Mouse (Mus musculus) activated CD4-positive, CD25-positive, alpha-beta regulatory T cell, adult 9 weeks (primary cell): ENCODE results near the gene Clps. TPM values are rescaled to one million over a fixed set of nuclear protein-coding genes. Genes with fewer than 3 reads are reported as not detected.

Experiments used
- polyA plus RNA-seq: library from polyadenylated mRNA; unstranded; fragments of 100-300 nt; shearing (Covaris generic); gene quantifications from one replicate; pipeline ENCODE4 v1.2.1, GENCODE M21; 2017

Clps gene
- not detected for polyA plus RNA-seq

DNA sequence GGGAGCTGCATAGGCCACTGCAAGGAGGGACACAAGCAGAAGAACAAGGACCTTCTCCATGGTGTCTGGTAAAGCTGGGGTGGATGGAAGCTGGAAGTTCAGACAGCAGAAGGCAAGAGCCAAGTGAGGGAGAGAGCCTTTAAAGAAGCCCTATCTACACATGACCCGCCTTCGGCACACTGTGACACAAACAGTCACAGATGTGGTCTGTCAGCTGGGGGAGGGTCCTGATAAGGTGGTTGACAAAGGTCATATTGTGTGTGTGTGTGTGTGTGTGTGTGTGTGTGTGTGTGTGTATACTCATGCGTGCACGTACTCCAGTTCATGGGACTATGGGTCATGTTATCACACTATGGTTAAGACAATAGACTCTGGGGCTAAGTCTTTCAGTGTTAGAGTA lies at the start of gene Clps:
Gene Clps, minus strand, starts transcription at position 169 of the 400 bp plus-strand sequence.

DNA sequence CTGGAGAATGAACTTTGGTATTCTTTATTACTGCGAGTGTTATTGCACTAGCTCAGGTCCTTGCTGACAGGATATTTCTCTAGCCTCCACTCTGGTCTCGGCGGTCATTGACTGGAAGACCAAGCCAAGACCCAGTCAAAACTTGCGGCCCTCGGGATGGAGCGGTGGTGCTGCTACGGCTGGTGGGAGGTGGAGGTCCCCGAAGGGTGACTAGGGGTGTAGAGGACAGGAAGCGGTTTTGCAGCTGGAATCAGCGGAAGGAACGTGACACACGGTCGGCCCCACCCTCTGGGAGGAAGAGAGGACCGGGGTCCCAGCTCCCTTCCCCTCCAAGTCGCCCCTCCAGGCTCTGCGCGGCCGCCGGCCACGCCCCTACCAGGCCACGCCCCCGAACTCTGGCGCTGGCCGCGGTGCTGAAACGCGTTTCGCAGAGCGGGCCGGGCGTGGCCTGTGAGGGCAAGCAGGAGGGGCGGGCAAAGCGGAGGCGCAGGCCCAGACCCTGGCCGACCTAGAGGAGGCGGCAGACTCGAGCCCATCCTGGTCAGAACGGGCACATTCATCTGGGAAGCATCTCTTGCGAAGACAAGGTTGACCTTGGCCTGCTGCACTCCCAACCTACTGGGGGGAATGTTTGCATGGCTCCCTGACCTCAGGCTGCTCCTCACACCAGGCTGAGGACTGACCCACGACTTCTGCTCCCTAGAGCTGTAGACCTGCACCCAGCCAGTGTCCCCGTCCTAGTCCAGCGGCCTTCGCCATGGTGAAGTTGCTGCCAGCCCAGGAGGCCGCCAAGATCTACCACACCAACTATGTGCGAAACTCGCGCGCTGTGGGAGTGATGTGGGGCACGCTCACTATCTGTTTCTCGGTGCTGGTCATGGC lies 14.9 kb upstream of the Clps start, which contains the start of gene Lhfpl5:
Gene Lhfpl5, plus strand, starts transcription at position 398 of the 882 bp plus-strand sequence.

DNA sequence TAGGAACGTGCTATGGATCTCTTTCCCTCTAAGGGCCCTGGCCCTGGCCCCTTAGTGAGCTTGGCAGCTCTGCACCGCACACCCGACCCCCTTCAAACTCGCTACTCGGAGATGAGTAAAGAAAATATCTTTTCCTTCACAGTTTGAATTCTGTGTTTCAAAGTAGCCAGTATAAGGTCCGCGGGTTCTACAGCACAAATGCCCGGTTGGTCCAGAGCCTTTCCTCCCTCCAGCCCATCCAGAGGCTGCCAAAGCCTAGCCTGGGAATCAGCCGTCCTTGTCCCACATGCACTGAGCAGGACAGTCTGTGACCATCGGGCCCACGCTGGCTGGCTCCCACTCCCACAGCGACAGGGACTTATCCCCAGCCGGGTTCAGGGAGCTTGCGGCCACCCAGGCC lies 11.5 kb downstream of the Clps start, which contains the start of gene Clpsl2:
Gene Clpsl2, plus strand, starts transcription at position 301 of the 400 bp plus-strand sequence.

DNA sequence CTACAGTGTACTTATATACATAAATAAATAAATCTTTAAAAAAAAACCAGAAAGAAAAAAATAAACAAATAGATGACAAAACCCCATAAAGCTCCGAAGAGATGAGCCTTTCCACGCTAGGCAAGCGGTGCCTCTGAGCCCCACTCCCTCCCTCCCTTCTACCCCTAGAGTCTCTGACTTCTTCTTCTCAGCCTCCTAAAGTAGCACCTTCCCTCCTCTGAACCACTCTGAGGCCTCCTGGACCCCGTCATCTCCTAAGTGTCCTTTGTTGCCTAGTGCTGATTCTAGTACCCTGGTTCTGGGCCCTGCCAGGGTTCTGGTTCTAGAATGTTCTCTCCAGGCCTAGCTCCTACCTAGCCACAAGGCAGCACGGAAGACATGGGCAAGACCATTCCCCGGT lies 30.1 kb downstream of the Clps start, which contains the start of gene Armc12:
Gene Armc12, plus strand, starts transcription at position 301 of the 400 bp plus-strand sequence.

DNA sequence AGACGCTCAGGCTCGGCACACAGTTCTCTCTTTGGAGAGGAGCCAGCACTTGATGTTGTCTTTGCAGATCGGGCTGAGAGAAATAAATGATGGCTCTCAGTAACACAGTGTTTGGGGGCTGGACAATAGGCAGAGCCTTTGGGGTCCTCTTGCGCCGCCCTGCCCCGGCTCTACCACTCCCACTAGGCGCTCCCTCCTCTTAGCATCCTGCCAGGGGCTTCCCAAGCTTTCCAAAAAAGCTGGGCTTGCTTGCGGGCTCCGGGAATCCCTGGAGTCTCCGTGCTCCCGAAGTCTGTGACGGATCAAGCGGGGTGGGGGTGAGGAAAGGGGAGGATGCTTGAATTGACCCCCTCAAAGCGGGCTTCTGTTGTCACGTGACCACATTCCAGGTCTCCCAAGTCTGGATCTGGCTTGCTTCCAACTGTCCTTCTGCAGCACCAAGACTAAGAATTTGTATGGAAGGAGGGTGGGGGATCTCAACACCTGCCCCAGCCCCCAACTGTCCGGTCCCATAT lies 43.1 kb downstream of the Clps start, which contains the start of gene Fkbp5:
Gene Fkbp5, minus strand, starts transcription at position 87 of the 515 bp plus-strand sequence.

Other genes with a start within 250 kb of the Clps start
- gene Fance, start 247.2 kb downstream of the Clps start, polyA plus RNA-seq, result 5.5 TPM
- 470 TPM for gene Rpl10a, start 232.3 kb downstream of the Clps start, polyA plus RNA-seq
- 0.17 TPM for gene Tead3, start 209.9 kb downstream of the Clps start, polyA plus RNA-seq
- not detected for gene Tulp1, start 195.5 kb downstream of the Clps start, polyA plus RNA-seq
- gene Fkbp5, start 43.2 kb downstream of the Clps start, polyA plus RNA-seq, result 7.4 TPM
- gene Armc12, start 30.0 kb downstream of the Clps start, polyA plus RNA-seq, result not detected
- gene Clpsl2, start 11.4 kb downstream of the Clps start, polyA plus RNA-seq, result not detected
- gene Lhfpl5, start 14.9 kb upstream of the Clps start, polyA plus RNA-seq, result 0.83 TPM
- 216 TPM for gene Srpk1, start 61.9 kb upstream of the Clps start, polyA plus RNA-seq
- not detected for gene Slc26a8, start 129.5 kb upstream of the Clps start, polyA plus RNA-seq
- gene Mapk14, start 130.6 kb upstream of the Clps start, polyA plus RNA-seq, result 13.6 TPM
- 4.1 TPM for gene AC170998.1, start 165.3 kb upstream of the Clps start, polyA plus RNA-seq
- not detected for gene Mapk13, start 208.5 kb upstream of the Clps start, polyA plus RNA-seq
- 2.5 TPM for gene Brpf3, start 240.3 kb upstream of the Clps start, polyA plus RNA-seq